Mouse (Mus musculus): ENCODE measurements around the gene Wfdc15b.
"Not testable (repeated sequence)": the region's sequence is repeated elsewhere in the genome, so short reads cannot be mapped to it uniquely, and the experiment has no call there.

Gene Wfdc15b

GRCm38 (mm10) chr2:164221522-164221921 is at the start of gene Wfdc15b:
Gene Wfdc15b, minus strand, starts transcription at chr2:164221660.
- no peak for DNase-seq (ENCODE audit: low read depth)

GRCm38 (mm10) chr2:164256540-164256939 is 35.1 kb upstream of the Wfdc15b start, which contains the start of gene Svs3b:
Gene Svs3b, minus strand, starts transcription at chr2:164256640.
- not testable (repeated sequence) for DNase-seq (ENCODE audit: low read depth)

GRCm38 (mm10) chr2:164238366-164238765 is 16.9 kb upstream of the Wfdc15b start, which contains the start of gene Svs2:
Gene Svs2, minus strand, starts transcription at chr2:164238466.
- DNase-seq (ENCODE audit: low read depth), result no peak

GRCm38 (mm10) chr2:164232671-164233070 is 11.2 kb upstream of the Wfdc15b start:
- no peak for DNase-seq (ENCODE audit: low read depth)

- DNase-seq (ENCODE audit: low read depth), result peak; percentile 39
Measured at GRCm38 (mm10) chr2:164228361-164229070, 7.1 kb upstream of the Wfdc15b start.

- DNase-seq (ENCODE audit: low read depth), result no peak
Measured at GRCm38 (mm10) chr2:164219295-164219694, 2.2 kb downstream of the Wfdc15b start.

- no peak for DNase-seq (ENCODE audit: low read depth)
Measured at GRCm38 (mm10) chr2:164212711-164213110, 8.7 kb downstream of the Wfdc15b start.

GRCm38 (mm10) chr2:164210892-164211291 is 10.6 kb downstream of the Wfdc15b start:
- DNase-seq (ENCODE audit: low read depth), result no peak

- DNase-seq (ENCODE audit: low read depth), result peak; percentile 43
Measured at GRCm38 (mm10) chr2:164206676-164207075, 14.8 kb downstream of the Wfdc15b start.

GRCm38 (mm10) chr2:164206011-164206410 is 15.4 kb downstream of the Wfdc15b start:
- DNase-seq (ENCODE audit: low read depth), result not testable (repeated sequence)

- DNase-seq (ENCODE audit: low read depth), result no peak
Measured at GRCm38 (mm10) chr2:164199626-164200327, 21.7 kb downstream of the Wfdc15b start, which contains the start of gene Wfdc15a. Gene Wfdc15a, minus strand, starts transcription at chr2:164200130.

GRCm38 (mm10) chr2:164196700-164196990 is 24.8 kb downstream of the Wfdc15b start:
- no peak for DNase-seq (ENCODE audit: low read depth)

- DNase-seq (ENCODE audit: low read depth), result no peak
Measured at GRCm38 (mm10) chr2:164195971-164196699, 25.3 kb downstream of the Wfdc15b start.

GRCm38 (mm10) chr2:164194959-164195630 is 26.4 kb downstream of the Wfdc15b start:
- no peak for DNase-seq (ENCODE audit: low read depth)

- DNase-seq (ENCODE audit: low read depth), result no peak
Measured at GRCm38 (mm10) chr2:164192279-164192678, 29.2 kb downstream of the Wfdc15b start.

GRCm38 (mm10) chr2:164190576-164190975 is 30.9 kb downstream of the Wfdc15b start, which contains the start of gene Wfdc12:
Gene Wfdc12, minus strand, starts transcription at chr2:164190608.
- DNase-seq (ENCODE audit: low read depth), result no peak

- DNase-seq (ENCODE audit: low read depth), result no peak
Measured at GRCm38 (mm10) chr2:164188722-164189121, 32.7 kb downstream of the Wfdc15b start.

GRCm38 (mm10) chr2:164184145-164184719 is 37.2 kb downstream of the Wfdc15b start:
- DNase-seq (ENCODE audit: low read depth), result no peak

GRCm38 (mm10) chr2:164183340-164183739 is 38.1 kb downstream of the Wfdc15b start:
- DNase-seq (ENCODE audit: low read depth), result no peak

GRCm38 (mm10) chr2:164182692-164183255 is 38.7 kb downstream of the Wfdc15b start, which contains the start of gene Wfdc5:
Gene Wfdc5, minus strand, starts transcription at chr2:164182742.
- no peak for DNase-seq (ENCODE audit: low read depth)

- DNase-seq (ENCODE audit: low read depth), result no peak
Measured at GRCm38 (mm10) chr2:164180770-164181169, 40.7 kb downstream of the Wfdc15b start.
